Mouse (Mus musculus) liver, embryonic 12.5 days (tissue): ENCODE data around the gene Gm10061. TPM values are rescaled to one million over a fixed set of nuclear protein-coding genes. Genes with fewer than 3 reads are reported as not detected.
"Not testable (repeated sequence)": the region's sequence is repeated elsewhere in the genome, so short reads cannot be mapped to it uniquely, and the experiment has no call there.

Experiments
- ATAC-seq: fragments of 200-750 bp; cut with Nextera tagmentation; 2 replicates; pipeline ENCODE4 v1.8.0; 2017; ENCODE audit warnings: moderate number of reproducible peaks, mild to moderate bottlenecking, moderate library complexity
- H3K27ac ChIP-seq: fragments of 300-500 bp; sonication (generic); 2 replicates; pipeline ENCODE4 v1.5.1; 2016; ENCODE audit warnings: mild to moderate bottlenecking
- H3K27me3 ChIP-seq: fragments of 300-500 bp; sonication (generic); replicated peaks from 2 replicates; pipeline ENCODE4 v1.6.1; 2016; ENCODE audit warnings: mild to moderate bottlenecking, moderate library complexity
- H3K36me3 ChIP-seq: fragments of 300-500 bp; sonication (generic); 2 replicates; pipeline ENCODE4 v1.6.1; 2016; ENCODE audit warnings: mild to moderate bottlenecking, moderate library complexity
- H3K4me1 ChIP-seq: fragments of 300-500 bp; sonication (generic); 2 replicates; pipeline ENCODE4 v1.6.1; 2016
- H3K4me2 ChIP-seq: fragments of 300-500 bp; sonication (generic); 2 replicates; pipeline ENCODE4 v1.6.1; 2016; ENCODE audit warnings: mild to moderate bottlenecking, moderate library complexity
- H3K4me3 ChIP-seq: fragments of 300-500 bp; sonication (generic); 2 replicates; pipeline ENCODE4 v1.5.1; 2016; ENCODE audit warnings: mild to moderate bottlenecking, moderate library complexity
- H3K9ac ChIP-seq: fragments of 300-500 bp; sonication (generic); 2 replicates; pipeline ENCODE4 v1.6.1; 2016; ENCODE audit warnings: mild to moderate bottlenecking, moderate library complexity
- H3K9me3 ChIP-seq: fragments of 300-500 bp; sonication (generic); replicated peaks from 2 replicates; pipeline ENCODE4 v1.6.1; 2016; ENCODE audit warnings: mild to moderate bottlenecking, moderate library complexity
- WGBS: fragments of 180-500 bp; shearing (Covaris S2); methylation state at CpG from one replicate; pipeline ENCODE4 v1.1.7; 2016; ENCODE audit not compliant: insufficient replicate concordance; 5-methylcytosine and 5-hydroxymethylcytosine counted together
- polyA plus RNA-seq: library from polyadenylated mRNA; unstranded; fragments of >200 nt; fragmentation: Nextera tagmentation; extraction: Ambion mirVana; gene quantifications from 2 replicates; pipeline ENCODE4 v1.2.1, GENCODE M21; 2016

Gm10061 gene
- polyA plus RNA-seq: not detected in 2 replicates

- no peak for ATAC-seq
- H3K4me3 ChIP-seq: no peak within 1 kb of the TSS
- H3K9me3 ChIP-seq: 0 out of 2 replicates have a peak, but pooled peaks cover 4% of the 10 kb centered on the region
- no peak within 1 kb of the TSS for H3K27ac ChIP-seq
- no peak within 1 kb of the TSS for H3K4me2 ChIP-seq
- no peaks in the 10 kb centered on the region for H3K4me1 ChIP-seq
- no peaks in the 10 kb centered on the region for H3K27me3 ChIP-seq
- H3K36me3 ChIP-seq: no peaks in the 10 kb centered on the region
- WGBS: 83% methylated on average over 1 of the region's 1 CpGs
- no peak within 1 kb of the TSS for H3K9ac ChIP-seq
These were observed at the start of gene Gm10061 for GRCm38 (mm10) chr16:89150786-89151185. Gene Gm10061, plus strand, starts transcription at chr16:89151086.

GRCm38 (mm10) chr16:89140551-89140950 lies 10.3 kb upstream of the Gm10061 start, which contains the start of gene Gm6358:
Gene Gm6358, plus strand, starts transcription at chr16:89140851.
- 0 out of 2 replicates have a peak, but pooled peaks cover 3% of the 10 kb centered on the region for H3K9me3 ChIP-seq
- no peak within 1 kb of the TSS for H3K4me2 ChIP-seq
- H3K36me3 ChIP-seq: no peaks in the 10 kb centered on the region
- H3K9ac ChIP-seq: no peak within 1 kb of the TSS
- H3K27me3 ChIP-seq: no peaks in the 10 kb centered on the region
- H3K4me1 ChIP-seq: no peaks in the 10 kb centered on the region
- WGBS: 82% methylated on average over 1 of the region's 1 CpGs
- no peak within 1 kb of the TSS for H3K27ac ChIP-seq
- ATAC-seq: no peak
- no peak within 1 kb of the TSS for H3K4me3 ChIP-seq

GRCm38 (mm10) chr16:89157652-89158051 lies 6.8 kb downstream of the Gm10061 start, which contains the start of gene Gm9789:
Gene Gm9789, plus strand, starts transcription at chr16:89157952.
- Histone ChIP-seq H3K9me3 (peaks cover 3% of the 10 kb centered on the region; the same call in 1 of the 2 replicates), H3K4me3 (no peak within 1 kb of the TSS), H3K4me1 (no peaks in the 10 kb centered on the region), H3K27me3 (no peaks in the 10 kb centered on the region), H3K36me3 (no peaks in the 10 kb centered on the region), H3K27ac (no peak within 1 kb of the TSS), H3K9ac (no peak within 1 kb of the TSS), H3K4me2 (no peak within 1 kb of the TSS)
- no peak for ATAC-seq
- WGBS: 72% methylated on average over 4 of the region's 4 CpGs

GRCm38 (mm10) chr16:89169190-89169589 lies 18.3 kb downstream of the Gm10061 start, which contains the start of gene Gm7735:
Gene Gm7735, plus strand, starts transcription at chr16:89169490.
- not testable (repeated sequence) for H3K9me3 ChIP-seq, H3K9ac ChIP-seq, H3K27ac ChIP-seq, H3K27me3 ChIP-seq, H3K4me3 ChIP-seq, H3K4me1 ChIP-seq, ATAC-seq, H3K4me2 ChIP-seq, H3K36me3 ChIP-seq

- Histone ChIP-seq H3K36me3 (no peaks in the 10 kb centered on the region), H3K27me3 (no peaks in the 10 kb centered on the region), H3K4me1 (no peaks in the 10 kb centered on the region), H3K9me3 (no peaks in the 10 kb centered on the region), H3K9ac (no peak within 1 kb of the TSS), H3K4me3 (no peak within 1 kb of the TSS), H3K4me2 (no peak within 1 kb of the TSS), H3K27ac (no peak within 1 kb of the TSS)
- WGBS: 50% methylated on average over 2 of the region's 2 CpGs
- no peak for ATAC-seq
These were observed 23.5 kb downstream of the Gm10061 start, which contains the start of gene 1110057P08Rik for GRCm38 (mm10) chr16:89174435-89174834. Gene 1110057P08Rik, plus strand, starts transcription at chr16:89174735.

GRCm38 (mm10) chr16:89188621-89189020 lies 37.7 kb downstream of the Gm10061 start:
- Histone ChIP-seq H3K4me2 (no peak overlapping the region), H3K4me3 (no peak overlapping the region), H3K27ac (no peak overlapping the region), H3K9me3 (no peaks in the 10 kb centered on the region), H3K9ac (no peak overlapping the region), H3K4me1 (no peaks in the 10 kb centered on the region), H3K36me3 (no peaks in the 10 kb centered on the region), H3K27me3 (no peaks in the 10 kb centered on the region)
- 65% methylated on average over 4 of the region's 4 CpGs for WGBS
- no peak for ATAC-seq

Other genes with a start within 250 kb of the Gm10061 start
- not detected in 2 replicates for gene Krtap19-9b, start 218.8 kb upstream of the Gm10061 start, polyA plus RNA-seq
- not detected in 2 replicates for gene Krtap16-3, start 188.2 kb upstream of the Gm10061 start, polyA plus RNA-seq
- gene Krtap22-2, start 140.3 kb upstream of the Gm10061 start, polyA plus RNA-seq: not detected in 2 replicates
- gene Gm10229, start 135.8 kb upstream of the Gm10061 start, polyA plus RNA-seq: not detected in 2 replicates
- not detected in 2 replicates for gene Krtap6-1, start 119.4 kb upstream of the Gm10061 start, polyA plus RNA-seq
- not detected in 2 replicates for gene Gm10228, start 109.6 kb upstream of the Gm10061 start, polyA plus RNA-seq
- gene Krtap6-5, start 103.2 kb upstream of the Gm10061 start, polyA plus RNA-seq: not detected in 2 replicates
- not detected in 2 replicates for gene 1110025L11Rik, start 87.1 kb upstream of the Gm10061 start, polyA plus RNA-seq
- gene Krtap6-3, start 67.1 kb upstream of the Gm10061 start, polyA plus RNA-seq: not detected in 2 replicates
- not detected in 2 replicates for gene Gm6358, start 10.2 kb upstream of the Gm10061 start, polyA plus RNA-seq
- not detected in 2 replicates for gene Gm9789, start 6.9 kb downstream of the Gm10061 start, polyA plus RNA-seq
- not detected in 2 replicates for gene Gm7735, start 18.4 kb downstream of the Gm10061 start, polyA plus RNA-seq
- not detected in 2 replicates for gene 1110057P08Rik, start 23.6 kb downstream of the Gm10061 start, polyA plus RNA-seq
- gene Krtap20-2, start 54.8 kb downstream of the Gm10061 start, polyA plus RNA-seq: not detected in 2 replicates